Mouse (Mus musculus) hindbrain, embryonic 14.5 days (tissue): Measurements from ENCODE around the gene Prkx. TPM values are rescaled to one million over a fixed set of nuclear protein-coding genes. Genes with fewer than 3 reads are reported as not detected.

Experiments
- ATAC-seq: fragments of 200-750 bp; cut with Nextera tagmentation; 2 replicates; pipeline ENCODE4 v1.8.0; 2017; ENCODE audit warnings: moderate number of reproducible peaks, mild to moderate bottlenecking, moderate TSS enrichment, moderate library complexity; ENCODE audit not compliant: low FRiP score
- DNase-seq: peaks from one replicate; pipeline ENCODE4 v3.0.0-alpha.2; 2015; ENCODE audit warnings: low spot score
- H3K27ac ChIP-seq: fragments of 300-500 bp; sonication (generic); 2 replicates; pipeline ENCODE4 v1.5.1; 2014; ENCODE audit warnings: mild to moderate bottlenecking, moderate library complexity
- H3K27me3 ChIP-seq: fragments of 300-500 bp; sonication (generic); 2 replicates; pipeline ENCODE4 v1.6.1; 2014; ENCODE audit warnings: mild to moderate bottlenecking, low read length, mixed read lengths; ENCODE audit not compliant: control insufficient read depth, insufficient read depth
- H3K36me3 ChIP-seq: fragments of 300-500 bp; sonication (generic); replicated peaks from 2 replicates; pipeline ENCODE4 v1.6.1; 2014; ENCODE audit not compliant: control insufficient read depth, insufficient read depth
- H3K4me1 ChIP-seq: fragments of 300-500 bp; sonication (generic); replicated peaks from 2 replicates; pipeline ENCODE4 v1.6.1; 2014; ENCODE audit warnings: antibody characterized with exemption, low read length, mixed read lengths; ENCODE audit not compliant: control insufficient read depth, insufficient read depth
- H3K4me2 ChIP-seq: fragments of 300-500 bp; sonication (generic); replicated peaks from 2 replicates; pipeline ENCODE4 v1.6.1; 2014; ENCODE audit warnings: mild to moderate bottlenecking, moderate library complexity
- H3K4me3 ChIP-seq: fragments of 300-500 bp; sonication (generic); replicated peaks from 2 replicates; pipeline ENCODE4 v1.5.1; 2014; ENCODE audit warnings: mild to moderate bottlenecking, low read length
- H3K9ac ChIP-seq: fragments of 300-500 bp; sonication (generic); 2 replicates; pipeline ENCODE4 v1.6.1; 2014
- H3K9me3 ChIP-seq: fragments of 300-500 bp; sonication (generic); 2 replicates; pipeline ENCODE4 v1.6.1; 2016; ENCODE audit warnings: low read length; ENCODE audit not compliant: control insufficient read depth
- WGBS: fragments of 180-500 bp; shearing (Covaris S2); extraction: QIAGEN DNeasy Blood & Tissue Kit; methylation state at CpG from one replicate; pipeline ENCODE4 v1.1.7; 2014; 5-methylcytosine and 5-hydroxymethylcytosine counted together
- polyA plus RNA-seq: library from polyadenylated mRNA; unstranded; fragments of >200 nt; fragmentation: Nextera tagmentation; extraction: Ambion mirVana; gene quantifications from 2 replicates; pipeline ENCODE4 v1.2.1, GENCODE M21; 2014

Gene Prkx
- polyA plus RNA-seq, 1 experiment from 2014 or later: 25.6 TPM

GRCm38 (mm10) chrX:77795858-77796174, 262 bp downstream of the Prkx start:
- Histone ChIP-seq H3K4me1 (peaks cover 10% of the 10 kb centered on the region), H3K9ac (peak overlapping the region; percentile 74), H3K27ac (peak overlapping the region; percentile 82), H3K4me2 (peak overlapping the region; percentile 73), H3K36me3 (no peaks in the 10 kb centered on the region), H3K9me3 (no peaks in the 10 kb centered on the region), H3K4me3 (peak overlapping the region; percentile 62), H3K27me3 (no peaks in the 10 kb centered on the region)
- ATAC-seq: peak; percentile 98
- DNase-seq: peak; percentile 81
- WGBS: 25% methylated on average over 27 of the region's 30 CpGs

- no peak for DNase-seq
- Histone ChIP-seq H3K36me3 (no peaks in the 10 kb centered on the region), H3K9ac (peak overlapping the region; percentile 74), H3K27ac (peak overlapping the region; percentile 82), H3K4me2 (peak overlapping the region; percentile 61), H3K27me3 (no peaks in the 10 kb centered on the region), H3K4me1 (peaks cover 10% of the 10 kb centered on the region), H3K9me3 (no peaks in the 10 kb centered on the region), H3K4me3 (peak overlapping the region; percentile 62)
- peak; percentile 84 for ATAC-seq
- 19% methylated on average over 61 of the region's 61 CpGs for WGBS
These were observed 868 bp downstream of the Prkx start for GRCm38 (mm10) chrX:77794962-77795857.

GRCm38 (mm10) chrX:77788675-77789074, 7.4 kb downstream of the Prkx start:
- no peaks in the 10 kb centered on the region for H3K9me3 ChIP-seq
- H3K9ac ChIP-seq: no peak overlapping the region
- H3K4me3 ChIP-seq: no peak overlapping the region
- H3K4me1 ChIP-seq: peaks cover 3% of the 10 kb centered on the region
- DNase-seq (no peak), ATAC-seq (no peak)
- H3K36me3 ChIP-seq: peaks cover 22% of the 10 kb centered on the region
- no peak overlapping the region for H3K4me2 ChIP-seq
- WGBS: 95% methylated on average over 3 of the region's 3 CpGs
- H3K27me3 ChIP-seq: no peaks in the 10 kb centered on the region
- no peak overlapping the region for H3K27ac ChIP-seq

GRCm38 (mm10) chrX:77786354-77786753, 9.7 kb downstream of the Prkx start:
- peaks cover 32% of the 10 kb centered on the region for H3K36me3 ChIP-seq
- DNase-seq (no peak), ATAC-seq (no peak)
- H3K9ac ChIP-seq: no peak overlapping the region
- H3K9me3 ChIP-seq: no peaks in the 10 kb centered on the region
- no peaks in the 10 kb centered on the region for H3K27me3 ChIP-seq
- no peak overlapping the region for H3K27ac ChIP-seq
- no peak overlapping the region for H3K4me3 ChIP-seq
- H3K4me1 ChIP-seq: no peaks in the 10 kb centered on the region
- H3K4me2 ChIP-seq: no peak overlapping the region

DNA sequence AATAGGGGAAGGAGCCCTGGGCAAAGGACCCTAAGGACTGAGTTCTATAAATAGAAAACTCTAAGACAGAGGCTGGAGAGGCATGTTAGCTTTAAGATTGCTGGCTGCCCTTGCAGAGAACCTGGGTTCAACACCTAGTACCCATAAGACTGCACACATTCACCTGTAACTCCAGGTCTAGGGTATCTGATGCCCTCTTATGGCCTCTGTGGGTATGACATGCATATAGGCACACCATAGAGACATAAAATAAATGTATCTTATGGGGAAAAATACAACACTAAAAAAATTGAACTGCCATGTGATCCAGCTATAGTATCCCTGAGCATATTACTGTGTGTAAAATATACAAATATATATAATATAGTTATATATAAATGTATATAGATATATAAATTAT, 18.3 kb downstream of the Prkx start:
- DNase-seq: no peak
- H3K36me3 ChIP-seq: peaks cover 35% of the 10 kb centered on the region
- H3K4me2 ChIP-seq: no peak overlapping the region
- H3K4me3 ChIP-seq: no peak overlapping the region
- H3K27me3 ChIP-seq: no peaks in the 10 kb centered on the region
- H3K4me1 ChIP-seq: no peaks in the 10 kb centered on the region
- no peak overlapping the region for H3K27ac ChIP-seq
- H3K9me3 ChIP-seq: no peaks in the 10 kb centered on the region
- no peak for ATAC-seq
- no peak overlapping the region for H3K9ac ChIP-seq

DNA sequence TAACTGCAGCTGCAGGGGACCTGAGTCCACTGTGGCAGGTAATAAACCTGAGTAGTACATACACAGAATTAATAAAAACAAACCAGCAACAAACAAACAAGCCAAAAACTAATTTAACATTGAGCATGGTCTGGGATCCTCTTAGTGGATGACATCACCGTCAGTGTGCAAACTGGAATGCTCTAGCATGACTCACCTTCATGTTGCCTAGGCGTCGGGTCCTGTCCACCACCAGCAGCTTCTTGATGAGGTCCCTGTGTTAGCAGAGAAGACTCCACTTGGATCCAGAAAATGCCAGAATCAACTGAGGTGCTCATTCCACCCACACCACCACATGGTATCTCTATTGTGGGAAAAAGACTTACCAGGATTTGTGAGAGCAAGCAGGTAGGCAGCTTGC, 30.9 kb downstream of the Prkx start:
- Histone ChIP-seq H3K4me1 (no peaks in the 10 kb centered on the region), H3K4me3 (no peak overlapping the region), H3K4me2 (no peak overlapping the region), H3K9ac (no peak overlapping the region), H3K9me3 (no peaks in the 10 kb centered on the region), H3K27ac (no peak overlapping the region), H3K27me3 (no peaks in the 10 kb centered on the region), H3K36me3 (peaks cover 42% of the 10 kb centered on the region)
- ATAC-seq (no peak), DNase-seq (no peak)
- WGBS: 98% methylated on average over 3 of the region's 3 CpGs

DNA sequence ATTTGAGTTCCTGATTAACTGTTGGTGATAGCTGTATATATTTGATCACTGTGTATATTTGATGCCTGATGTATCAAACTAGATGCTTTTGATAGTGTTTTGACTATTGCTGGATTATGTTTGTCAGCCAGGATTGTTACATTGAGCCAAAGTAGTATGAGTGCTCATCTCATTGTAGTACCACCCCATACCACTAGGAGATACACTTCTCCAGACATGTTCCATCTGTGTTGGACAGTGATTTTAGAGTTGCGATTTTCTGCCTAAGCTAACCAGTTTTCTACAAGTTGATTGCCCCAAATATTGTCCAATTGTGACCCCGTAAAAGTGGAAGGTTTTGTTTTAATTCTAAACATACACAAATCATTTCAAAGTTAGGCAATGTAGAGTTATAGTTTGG, 51.8 kb downstream of the Prkx start:
- H3K4me2 ChIP-seq: no peak overlapping the region
- H3K4me3 ChIP-seq: no peak overlapping the region
- H3K27ac ChIP-seq: no peak overlapping the region
- H3K27me3 ChIP-seq: no peaks in the 10 kb centered on the region
- ATAC-seq: no peak
- no peak for DNase-seq
- no peak overlapping the region for H3K9ac ChIP-seq
- H3K36me3 ChIP-seq: no peaks in the 10 kb centered on the region
- 65% methylated on average over 2 of the region's 2 CpGs for WGBS
- H3K9me3 ChIP-seq: no peaks in the 10 kb centered on the region
- H3K4me1 ChIP-seq: no peaks in the 10 kb centered on the region

DNA sequence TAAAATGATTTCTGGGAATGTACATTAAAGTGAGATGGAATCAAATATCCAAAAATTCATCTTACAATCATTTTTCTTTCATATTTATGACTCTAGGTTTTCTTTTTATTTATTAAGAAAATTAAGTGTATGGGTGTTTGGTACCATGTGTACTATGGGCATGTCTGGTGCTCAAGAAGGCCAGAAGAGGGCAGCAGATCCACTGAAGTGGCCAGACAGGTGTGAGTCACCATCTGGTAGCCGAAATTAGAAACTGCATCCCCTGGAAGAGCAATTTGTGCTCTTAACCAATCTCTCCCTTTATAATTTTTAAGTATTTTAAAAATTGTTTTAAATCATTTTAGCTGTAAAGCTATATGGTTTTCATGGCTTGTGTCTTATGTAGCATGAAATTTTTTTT, 54.7 kb downstream of the Prkx start:
- Histone ChIP-seq H3K4me1 (no peaks in the 10 kb centered on the region), H3K9ac (no peak overlapping the region), H3K4me3 (no peak overlapping the region), H3K36me3 (no peaks in the 10 kb centered on the region), H3K4me2 (no peak overlapping the region), H3K27ac (no peak overlapping the region), H3K27me3 (no peaks in the 10 kb centered on the region), H3K9me3 (no peaks in the 10 kb centered on the region)
- DNase-seq: peak; percentile 33
- 42% methylated on average over 1 of the region's 1 CpGs for whole genome bisulfite sequencing
- ATAC-seq: no peak

- ATAC-seq (no peak), DNase-seq (no peak)
- Histone ChIP-seq H3K27ac (no peak overlapping the region), H3K4me3 (no peak overlapping the region), H3K9ac (no peak overlapping the region), H3K4me2 (no peak overlapping the region), H3K9me3 (no peaks in the 10 kb centered on the region), H3K4me1 (no peaks in the 10 kb centered on the region), H3K27me3 (no peaks in the 10 kb centered on the region), H3K36me3 (no peaks in the 10 kb centered on the region)
- 75% methylated on average over 9 of the region's 9 CpGs for whole genome bisulfite sequencing
These were observed 62.0 kb downstream of the Prkx start for GRCm38 (mm10) chrX:77733930-77734536.
